Mouse (Mus musculus) heart, embryonic 16.5 days (tissue): ENCODE measurements around the gene Prickle2. TPM values are rescaled to one million over a fixed set of nuclear protein-coding genes. Genes with fewer than 3 reads are reported as not detected.

Source experiments
- ATAC-seq: fragments of 200-750 bp; cut with Nextera tagmentation; replicated peaks from 2 replicates; pipeline ENCODE4 v1.8.0; 2017; ENCODE audit warnings: moderate number of reproducible peaks; ENCODE audit not compliant: insufficient read depth, low FRiP score; ENCODE audit errors: extremely low read depth
- H3K27ac ChIP-seq: fragments of 300-500 bp; sonication (generic); 2 replicates; pipeline ENCODE4 v1.5.1; 2014; ENCODE audit warnings: mild to moderate bottlenecking, low read length, control low read depth, moderate library complexity
- H3K27me3 ChIP-seq: fragments of 300-500 bp; sonication (generic); 2 replicates; pipeline ENCODE4 v1.6.1; 2014; ENCODE audit warnings: low read length, mixed read lengths; ENCODE audit not compliant: control insufficient read depth, insufficient read depth
- H3K36me3 ChIP-seq: fragments of 300-500 bp; sonication (generic); 2 replicates; pipeline ENCODE4 v1.6.1; 2014; ENCODE audit not compliant: control insufficient read depth, insufficient read depth
- H3K4me1 ChIP-seq: fragments of 300-500 bp; sonication (generic); 2 replicates; pipeline ENCODE4 v1.6.1; 2014; ENCODE audit warnings: low read length, mixed read lengths; ENCODE audit not compliant: control insufficient read depth, insufficient read depth
- H3K4me2 ChIP-seq: fragments of 300-500 bp; sonication (generic); 2 replicates; pipeline ENCODE4 v1.6.1; 2014; ENCODE audit warnings: low read depth, mild to moderate bottlenecking, control low read depth, low read length
- H3K4me3 ChIP-seq: fragments of 300-500 bp; sonication (generic); 2 replicates; pipeline ENCODE4 v1.5.1; 2014; ENCODE audit warnings: mild to moderate bottlenecking, control low read depth, low read length
- H3K9ac ChIP-seq: fragments of 300-500 bp; sonication (generic); 2 replicates; pipeline ENCODE4 v1.6.1; 2014; ENCODE audit warnings: low read length, control low read depth
- H3K9me3 ChIP-seq: fragments of 300-500 bp; sonication (generic); replicated peaks from 2 replicates; pipeline ENCODE4 v1.6.1; 2016; ENCODE audit warnings: low read length; ENCODE audit not compliant: control insufficient read depth
- WGBS: fragments of 180-500 bp; shearing (Covaris S2); extraction: QIAGEN DNeasy Blood & Tissue Kit; methylation state at CpG from one replicate; pipeline ENCODE4 v1.1.7; 2014; 5-methylcytosine and 5-hydroxymethylcytosine counted together
- polyA plus RNA-seq: library from polyadenylated mRNA; unstranded; fragments of >200 nt; fragmentation: Nextera tagmentation; extraction: Ambion mirVana; gene quantifications from 2 replicates; pipeline ENCODE4 v1.2.1, GENCODE M21; 2015

Prickle2 gene
- polyA plus RNA-seq, 1 experiment from 2014 or later, result 4.2 TPM

DNA sequence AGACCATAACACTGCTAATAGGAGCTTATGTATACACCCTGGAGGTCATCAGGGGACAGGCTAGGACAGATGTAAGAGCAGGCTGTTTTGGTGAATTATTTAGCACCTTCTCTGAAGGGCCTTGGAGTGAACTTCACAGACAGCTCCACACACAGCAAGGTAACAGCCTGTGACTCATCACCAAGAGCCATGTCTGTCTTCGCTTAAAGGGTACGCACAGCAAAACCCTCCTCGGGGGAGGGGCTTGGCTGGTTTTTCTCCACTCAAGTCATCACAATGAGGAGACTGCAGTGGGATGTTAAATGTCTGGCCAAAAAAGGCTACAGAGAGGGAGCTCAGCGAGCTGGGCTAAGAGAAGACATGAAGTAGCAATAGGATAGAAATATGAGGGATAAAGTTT, 206.5 kb downstream of the Prickle2 start:
- 39% methylated on average over 4 of the region's 4 CpGs for WGBS

DNA sequence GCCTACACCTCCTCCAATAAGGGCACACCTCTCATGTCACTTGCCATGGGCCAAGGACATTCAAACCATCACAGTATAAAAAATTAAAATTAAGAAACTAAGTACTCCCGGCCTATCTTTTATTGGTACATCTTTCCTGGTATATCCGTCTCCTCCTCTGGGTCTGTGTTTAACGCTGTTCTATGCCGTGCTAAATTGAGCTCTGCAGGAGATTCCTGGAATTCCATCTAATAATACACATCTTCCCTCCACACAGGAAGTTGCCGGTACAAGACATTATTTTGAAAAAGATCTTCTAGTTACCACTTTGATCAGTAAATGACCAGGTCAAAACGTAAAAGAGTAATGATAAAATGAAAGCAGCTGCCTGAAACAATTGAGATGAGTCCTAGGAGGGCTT, 207.4 kb downstream of the Prickle2 start:
- H3K4me3 ChIP-seq, result no peak overlapping the region
- ATAC-seq, result no peak
- H3K36me3 ChIP-seq, result no peaks in the 10 kb centered on the region
- peak overlapping the region; percentile 66 for H3K27ac ChIP-seq
- no peak overlapping the region for H3K9ac ChIP-seq
- 14% methylated on average over 6 of the region's 6 CpGs for WGBS
- no peaks in the 10 kb centered on the region for H3K9me3 ChIP-seq
- H3K4me1 ChIP-seq, result peaks cover 21% of the 10 kb centered on the region
- H3K4me2 ChIP-seq, result peak overlapping the region; percentile 25; the same call in 1 of the 2 replicates
- no peaks in the 10 kb centered on the region for H3K27me3 ChIP-seq

More for the DNA sequence above, 206.5 kb downstream of the Prickle2 start:
- Histone ChIP-seq H3K4me3 (no peak overlapping the region), H3K9me3 (no peaks in the 10 kb centered on the region), H3K36me3 (no peaks in the 10 kb centered on the region), H3K4me2 (no peak overlapping the region), H3K9ac (no peak overlapping the region), H3K27me3 (no peaks in the 10 kb centered on the region), H3K27ac (peak overlapping the region; percentile 34; the same call in 1 of the 2 replicates), H3K4me1 (peaks cover 21% of the 10 kb centered on the region)
- no peak for ATAC-seq

DNA sequence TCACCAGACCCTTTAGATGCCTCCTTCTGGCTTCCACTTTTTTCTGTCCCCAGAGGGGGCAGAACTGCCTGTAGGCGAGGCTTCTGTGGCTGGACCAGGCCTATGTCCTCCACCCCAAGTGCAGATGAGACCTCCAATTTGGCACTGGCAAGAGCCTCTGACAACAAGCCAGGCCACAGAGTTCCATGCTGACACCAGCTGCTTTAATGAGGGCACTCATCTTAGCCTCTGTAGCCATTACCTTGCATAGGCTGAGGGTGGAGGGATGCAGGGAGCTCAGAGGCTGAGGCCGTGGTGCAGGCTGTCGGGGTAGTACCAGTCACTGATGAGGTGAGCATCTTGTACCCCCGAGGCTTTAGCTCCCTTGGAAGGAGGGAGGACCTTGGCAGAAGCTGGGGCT, 208.7 kb downstream of the Prickle2 start:
- 80% methylated on average over 4 of the region's 4 CpGs for WGBS

GRCm38 (mm10) chr6:92495500-92495899, 210.5 kb downstream of the Prickle2 start:
- H3K4me2 ChIP-seq, result no peak overlapping the region
- H3K27me3 ChIP-seq, result no peaks in the 10 kb centered on the region
- H3K4me1 ChIP-seq, result peaks cover 24% of the 10 kb centered on the region
- H3K36me3 ChIP-seq, result no peaks in the 10 kb centered on the region
- no peaks in the 10 kb centered on the region for H3K9me3 ChIP-seq
- H3K4me3 ChIP-seq, result no peak overlapping the region
- 82% methylated on average over 3 of the region's 3 CpGs for WGBS
- H3K9ac ChIP-seq, result no peak overlapping the region
- ATAC-seq, result no peak
- H3K27ac ChIP-seq, result no peak overlapping the region

More for the DNA sequence above, 208.7 kb downstream of the Prickle2 start:
- no peak for ATAC-seq
- H3K9ac ChIP-seq, result no peak overlapping the region
- no peaks in the 10 kb centered on the region for H3K27me3 ChIP-seq
- H3K27ac ChIP-seq, result no peak overlapping the region
- no peak overlapping the region for H3K4me2 ChIP-seq
- peaks cover 21% of the 10 kb centered on the region for H3K4me1 ChIP-seq
- H3K9me3 ChIP-seq, result no peaks in the 10 kb centered on the region
- no peaks in the 10 kb centered on the region for H3K36me3 ChIP-seq
- no peak overlapping the region for H3K4me3 ChIP-seq

DNA sequence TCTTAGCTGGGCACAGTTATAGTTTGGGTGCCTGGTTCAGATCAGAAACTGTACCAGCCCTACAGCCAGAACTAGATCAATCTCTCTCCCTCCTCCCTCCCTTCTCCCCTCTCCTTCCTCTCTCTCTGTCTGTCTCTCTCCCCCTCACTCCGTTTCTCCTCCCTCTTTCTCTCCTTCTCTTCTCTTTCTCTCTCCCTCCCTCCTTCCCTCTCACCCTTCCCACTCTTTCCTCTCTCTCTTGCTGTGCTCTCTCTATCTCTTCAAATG, 224.3 kb downstream of the Prickle2 start:
- WGBS, result 8% methylated on average over 1 of the region's 1 CpGs
- Histone ChIP-seq H3K4me2 (peak overlapping the region; percentile 71), H3K27me3 (no peaks in the 10 kb centered on the region), H3K4me1 (peaks cover 16% of the 10 kb centered on the region; the same call in 1 of the 2 replicates), H3K36me3 (no peaks in the 10 kb centered on the region), H3K9me3 (no peaks in the 10 kb centered on the region), H3K4me3 (peak overlapping the region; percentile 62), H3K27ac (peak overlapping the region; percentile 31; the same call in 1 of the 2 replicates), H3K9ac (no peak overlapping the region; the same call in 1 of the 2 replicates)
- ATAC-seq, result no peak

- Histone ChIP-seq H3K4me3 (peak overlapping the region; percentile 62), H3K4me2 (peak overlapping the region; percentile 71), H3K27me3 (no peaks in the 10 kb centered on the region), H3K9me3 (no peaks in the 10 kb centered on the region), H3K9ac (peak overlapping the region; percentile 53), H3K4me1 (peaks cover 16% of the 10 kb centered on the region; the same call in 1 of the 2 replicates), H3K27ac (peak overlapping the region; percentile 69), H3K36me3 (no peaks in the 10 kb centered on the region)
- WGBS, result 2% methylated on average over 21 of the region's 21 CpGs
- peak; percentile 53 for ATAC-seq
These were observed 224.8 kb downstream of the Prickle2 start for GRCm38 (mm10) chr6:92480941-92481689.

DNA sequence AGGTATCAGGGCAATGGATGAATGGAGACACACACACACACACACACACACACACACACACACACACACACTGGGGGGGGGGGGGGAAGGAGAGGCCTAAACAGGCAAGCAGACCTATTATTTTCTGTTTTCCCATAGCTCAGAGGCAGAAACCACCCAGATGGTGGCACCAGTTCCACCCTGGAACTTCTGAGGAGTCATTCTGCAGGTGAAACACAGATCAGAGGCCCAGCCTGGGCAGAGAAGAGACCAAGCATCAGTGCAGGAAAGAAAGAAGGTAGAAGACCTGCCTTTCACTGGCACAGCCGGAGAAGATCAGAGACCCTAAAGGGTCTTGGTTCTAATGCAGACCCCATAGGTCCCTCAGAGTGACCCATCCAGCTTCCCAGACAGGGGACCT, 227.3 kb downstream of the Prickle2 start:
- Histone ChIP-seq H3K27ac (no peak overlapping the region), H3K4me1 (peaks cover 14% of the 10 kb centered on the region; the same call in 1 of the 2 replicates), H3K9me3 (no peaks in the 10 kb centered on the region), H3K9ac (no peak overlapping the region; the same call in 1 of the 2 replicates), H3K4me2 (peak overlapping the region; percentile 71; the same call in 1 of the 2 replicates), H3K4me3 (no peak overlapping the region), H3K36me3 (no peaks in the 10 kb centered on the region), H3K27me3 (no peaks in the 10 kb centered on the region)
- 92% methylated on average over 1 of the region's 1 CpGs for WGBS
- no peak for ATAC-seq

- H3K4me3 ChIP-seq, result no peak overlapping the region
- H3K9me3 ChIP-seq, result no peaks in the 10 kb centered on the region
- no peak for ATAC-seq
- H3K27ac ChIP-seq, result no peak overlapping the region
- peaks cover 14% of the 10 kb centered on the region; the same call in 1 of the 2 replicates for H3K4me1 ChIP-seq
- H3K36me3 ChIP-seq, result no peaks in the 10 kb centered on the region
- no peak overlapping the region for H3K9ac ChIP-seq
- no peak overlapping the region for H3K4me2 ChIP-seq
- no peaks in the 10 kb centered on the region for H3K27me3 ChIP-seq
- WGBS, result 91% methylated on average over 2 of the region's 2 CpGs
These were observed 228.3 kb downstream of the Prickle2 start for GRCm38 (mm10) chr6:92477621-92478020.

- Histone ChIP-seq H3K4me3 (no peak overlapping the region), H3K4me2 (no peak overlapping the region), H3K9ac (no peak overlapping the region), H3K4me1 (peaks cover 24% of the 10 kb centered on the region), H3K27me3 (no peaks in the 10 kb centered on the region), H3K36me3 (no peaks in the 10 kb centered on the region), H3K27ac (peak overlapping the region; percentile 58), H3K9me3 (no peaks in the 10 kb centered on the region)
- no peak for ATAC-seq
- 56% methylated on average over 4 of the region's 4 CpGs for WGBS
These were observed 236.5 kb downstream of the Prickle2 start for GRCm38 (mm10) chr6:92469456-92469855.
